Mouse (Mus musculus) C2C12 (cell line): ENCODE measurements around the gene Kcnk2. TPM values are rescaled to one million over a fixed set of nuclear protein-coding genes. Genes with fewer than 3 reads are reported as not detected.

Experiments
- H3K27me3 ChIP-seq: one replicate; pipeline ENCODE4 v1.6.1; 2011; ENCODE audit not compliant: control insufficient read depth, insufficient read depth, insufficient read length
- H3K36me3 ChIP-seq: one replicate; pipeline ENCODE4 v1.6.1; 2011; ENCODE audit not compliant: control insufficient read depth, insufficient read depth
- H3K4me3 ChIP-seq: one replicate; pipeline ENCODE4 v1.5.1; 2011; ENCODE audit warnings: mild to moderate bottlenecking, control low read depth; ENCODE audit not compliant: poor library complexity, insufficient read depth, severe bottlenecking
- H3K79me2 ChIP-seq: one replicate; pipeline ENCODE4 v1.6.1; 2011; ENCODE audit not compliant: control insufficient read depth, insufficient read depth
- H3K79me3 ChIP-seq: one replicate; pipeline ENCODE4 v1.6.1; 2011; ENCODE audit warnings: low read depth, control low read depth
- H3ac ChIP-seq: one replicate; pipeline ENCODE3; 2011; ENCODE audit warnings: low read depth; ENCODE audit not compliant: control insufficient read depth, insufficient read length
- CEBPB ChIP-seq: IDR thresholded peaks from one replicate; pipeline ENCODE4 v1.6.1; 2011; ENCODE audit warnings: low read depth, mild to moderate bottlenecking, control low read depth, moderate library complexity
- CTCF ChIP-seq: IDR thresholded peaks from one replicate; pipeline ENCODE4 v1.5.1; 2011; ENCODE audit not compliant: control insufficient read depth, insufficient read depth, insufficient read length
- FOSL1 ChIP-seq: IDR thresholded peaks from one replicate; pipeline ENCODE4 v1.8.0; 2011; ENCODE audit warnings: mild to moderate bottlenecking, low read length; ENCODE audit not compliant: poor library complexity, insufficient read depth, severe bottlenecking
- MAX ChIP-seq: IDR thresholded peaks from one replicate; pipeline ENCODE4 v1.6.1; 2011; ENCODE audit warnings: mild to moderate bottlenecking, control low read depth
- MYOD1 ChIP-seq: IDR thresholded peaks from one replicate; pipeline ENCODE4 v1.6.1; 2011; ENCODE audit warnings: low read depth; ENCODE audit not compliant: control insufficient read depth, insufficient read length
- MYOG ChIP-seq: IDR thresholded peaks from one replicate; pipeline ENCODE4 v1.6.1; 2011; ENCODE audit not compliant: control insufficient read depth, insufficient read length; ENCODE audit errors: extremely low read depth
- USF1 ChIP-seq: IDR thresholded peaks from one replicate; pipeline ENCODE4 v1.6.1; 2011; ENCODE audit warnings: low read depth, mild to moderate bottlenecking, control low read depth, moderate library complexity
- polyA plus RNA-seq: library from polyadenylated mRNA; unstranded; fragments of >200 nt; fragmentation: generic; extraction: Trizol; gene quantifications from one replicate; pipeline ENCODE4 v1.2.1, GENCODE M21; 2012; ENCODE audit warnings: missing spikeins

Gene Kcnk2
- polyA plus RNA-seq, 1 experiment = 6.0 TPM

DNA sequence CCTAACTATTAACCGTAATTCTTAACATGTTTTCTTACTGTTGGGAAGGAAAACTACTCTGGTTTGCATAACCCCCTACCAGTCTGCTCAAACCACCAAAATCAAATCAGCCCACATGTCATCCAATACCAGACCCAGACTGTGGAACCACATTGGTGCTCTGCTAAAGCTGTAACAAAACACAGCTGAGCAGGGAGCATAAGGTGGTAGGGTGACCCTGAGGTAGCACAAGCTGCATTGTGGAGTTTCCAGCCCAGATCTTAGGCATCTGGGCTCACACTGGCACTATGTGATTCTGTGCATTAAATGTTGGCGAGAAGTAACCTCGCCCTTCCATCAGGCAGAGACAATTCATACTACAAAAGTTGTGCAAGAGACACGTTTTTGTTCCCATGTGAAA is 1.1 kb upstream of the Kcnk2 start:
- H3ac ChIP-seq = no peak overlapping the region
- TF ChIP-seq MYOG = no peak
- no peak for TF ChIP-seq MAX
- TF ChIP-seq CEBPB = no peak
- no peak for TF ChIP-seq MYOD1
- no peak for TF ChIP-seq FOSL1
- no peak for TF ChIP-seq CTCF
- TF ChIP-seq USF1 = no peak
- H3K27me3 ChIP-seq = no peaks in the 10 kb centered on the region
- H3K79me3 ChIP-seq = no peaks in the 10 kb centered on the region
- no peaks in the 10 kb centered on the region for H3K79me2 ChIP-seq
- no peak overlapping the region for H3K4me3 ChIP-seq
- no peaks in the 10 kb centered on the region for H3K36me3 ChIP-seq

DNA sequence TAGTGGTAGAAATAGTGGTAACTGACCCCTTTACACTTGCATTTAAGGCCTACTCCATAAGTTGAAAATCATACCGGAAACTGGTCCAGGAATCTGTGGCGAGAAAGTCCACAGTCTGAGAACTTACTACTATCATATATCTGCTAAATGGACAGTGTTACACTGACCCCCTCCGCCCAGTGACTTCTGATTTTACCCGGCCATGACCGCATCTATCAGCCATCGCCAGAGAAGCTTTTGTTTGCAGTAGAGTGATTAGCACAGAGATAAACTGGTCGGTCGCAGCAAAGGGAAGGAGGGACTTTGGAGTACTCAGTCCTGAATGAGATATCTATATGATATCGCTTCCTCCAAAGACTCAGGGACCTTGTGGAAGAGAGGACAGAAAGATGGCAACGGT is 15.2 kb downstream of the Kcnk2 start:
- Histone ChIP-seq H3K27me3 (no peaks in the 10 kb centered on the region), H3K4me3 (no peak overlapping the region), H3K36me3 (no peaks in the 10 kb centered on the region), H3ac (no peak overlapping the region), H3K79me2 (no peaks in the 10 kb centered on the region), H3K79me3 (no peaks in the 10 kb centered on the region)
- TF ChIP-seq USF1 (no peak), CTCF (no peak), FOSL1 (no peak), MYOG (no peak), MAX (no peak), CEBPB (no peak), MYOD1 (no peak)

DNA sequence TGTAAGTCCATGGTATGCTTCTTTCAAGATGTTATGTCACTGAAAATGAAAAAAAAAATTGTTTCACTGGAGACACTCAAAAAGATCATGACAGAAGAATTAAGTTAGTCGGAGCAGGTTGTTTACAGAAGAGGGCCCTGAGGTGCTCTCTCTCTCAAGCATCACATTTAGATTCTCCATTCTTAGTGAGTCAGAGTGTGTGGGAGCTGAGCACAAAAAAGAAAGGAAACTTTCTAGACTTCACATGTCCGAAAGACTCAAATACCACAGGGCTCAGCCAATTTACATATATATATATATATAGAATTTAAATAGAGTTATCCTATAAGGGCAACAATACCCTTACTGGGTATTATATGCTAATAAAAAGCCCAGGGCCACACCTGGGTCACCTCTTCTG is 15.9 kb downstream of the Kcnk2 start:
- no peaks in the 10 kb centered on the region for H3K79me2 ChIP-seq
- no peaks in the 10 kb centered on the region for H3K27me3 ChIP-seq
- TF ChIP-seq MAX (no peak), CTCF (no peak), FOSL1 (no peak), MYOG (no peak), CEBPB (no peak)
- H3ac ChIP-seq = no peak overlapping the region
- no peaks in the 10 kb centered on the region for H3K36me3 ChIP-seq
- no peaks in the 10 kb centered on the region for H3K79me3 ChIP-seq
- no peak overlapping the region for H3K4me3 ChIP-seq

DNA sequence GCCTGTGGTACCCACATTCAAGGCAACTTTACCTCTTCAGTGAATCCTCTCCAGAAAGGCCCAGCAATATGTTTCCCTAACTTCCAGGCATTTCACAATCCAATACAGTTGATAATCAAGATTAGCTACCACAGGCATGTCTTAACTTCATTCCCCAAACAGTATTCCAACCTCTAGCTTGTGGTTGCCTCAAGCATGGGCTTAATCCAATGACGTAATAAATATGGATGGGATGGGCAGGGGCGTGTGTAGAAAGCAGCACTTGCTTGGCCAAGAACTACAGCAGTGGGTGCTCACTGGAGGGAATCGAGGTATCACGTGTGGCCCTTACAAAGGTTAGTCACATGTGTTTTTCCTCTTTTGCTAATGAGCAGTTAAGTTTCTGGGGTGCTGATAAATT is 34.4 kb downstream of the Kcnk2 start:
- TF ChIP-seq FOSL1 = no peak
- no peak for TF ChIP-seq CEBPB
- no peak for TF ChIP-seq MYOD1
- no peak for TF ChIP-seq USF1
- no peak for TF ChIP-seq CTCF
- no peak for TF ChIP-seq MAX
- TF ChIP-seq MYOG = no peak
- Histone ChIP-seq H3K27me3 (no peaks in the 10 kb centered on the region), H3K36me3 (no peaks in the 10 kb centered on the region), H3ac (no peak overlapping the region), H3K79me2 (no peaks in the 10 kb centered on the region), H3K79me3 (no peaks in the 10 kb centered on the region), H3K4me3 (no peak overlapping the region)

DNA sequence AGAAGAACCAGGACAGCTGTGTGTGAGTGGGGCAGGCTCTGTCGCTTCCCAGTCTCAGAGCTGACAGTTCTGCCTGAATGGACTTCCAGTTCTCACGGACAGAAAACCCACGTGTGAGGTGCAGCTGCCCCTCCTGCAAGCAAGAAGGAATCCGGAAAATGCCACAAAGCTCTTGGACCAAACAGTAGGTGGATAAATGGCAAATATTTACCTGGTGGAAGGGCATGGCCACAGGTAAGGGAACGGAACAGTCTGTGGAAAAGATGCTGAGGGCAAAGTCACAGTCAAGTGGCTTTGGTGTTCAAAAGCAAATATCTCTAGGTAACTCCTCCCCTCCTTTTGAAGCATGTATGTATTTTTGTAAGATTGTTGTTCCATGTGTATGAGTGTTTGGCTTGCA is 37.9 kb downstream of the Kcnk2 start:
- Histone ChIP-seq H3K79me3 (no peaks in the 10 kb centered on the region), H3K4me3 (no peak overlapping the region), H3ac (no peak overlapping the region), H3K27me3 (no peaks in the 10 kb centered on the region), H3K36me3 (no peaks in the 10 kb centered on the region), H3K79me2 (no peaks in the 10 kb centered on the region)
- TF ChIP-seq CEBPB (no peak), CTCF (no peak), MYOD1 (no peak), USF1 (no peak), MYOG (no peak), MAX (no peak), FOSL1 (no peak)

DNA sequence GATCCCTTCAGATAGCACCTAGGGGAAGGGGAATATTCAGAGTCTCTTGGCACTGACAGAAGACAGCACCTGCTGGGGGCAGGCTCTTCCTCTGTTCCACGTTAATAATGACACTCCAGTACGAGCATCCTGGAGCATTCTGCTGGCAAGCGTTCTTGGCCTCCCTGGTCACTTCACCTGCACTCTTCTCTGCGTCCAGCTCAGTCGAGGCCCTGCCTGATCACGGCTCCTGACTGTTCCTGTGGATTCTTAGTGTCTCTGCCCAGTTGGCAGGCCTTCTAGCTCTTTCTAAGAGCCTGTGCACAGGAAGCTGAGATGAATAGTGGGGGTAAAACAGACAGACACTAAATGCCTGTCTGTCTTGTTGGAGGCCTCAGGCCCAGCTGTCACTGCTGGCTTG is 39.5 kb downstream of the Kcnk2 start:
- H3K79me2 ChIP-seq = no peaks in the 10 kb centered on the region
- H3ac ChIP-seq = no peak overlapping the region
- TF ChIP-seq MAX (no peak), CEBPB (no peak), USF1 (no peak), FOSL1 (no peak), MYOD1 (no peak), CTCF (no peak), MYOG (no peak)
- no peaks in the 10 kb centered on the region for H3K36me3 ChIP-seq
- no peak overlapping the region for H3K4me3 ChIP-seq
- no peaks in the 10 kb centered on the region for H3K27me3 ChIP-seq
- no peaks in the 10 kb centered on the region for H3K79me3 ChIP-seq
